Mouse (Mus musculus): ENCODE results near the gene Klf6. TPM values are rescaled to one million over a fixed set of nuclear protein-coding genes. Genes with fewer than 3 reads are reported as not detected.

The Klf6 gene
- polyA plus RNA-seq (2014; fragmentation: Nextera tagmentation; extraction: Ambion mirVana): 22.0 and 23.9 TPM in 2 replicates

- H3K27me3 ChIP-seq (ENCODE audit: control insufficient read depth, insufficient read depth, low read length): no peaks in the 10 kb centered on the region
- 0 out of 2 replicates have a peak, but pooled peaks cover 2% of the 10 kb centered on the region for H3K36me3 ChIP-seq (ENCODE audit: control insufficient read depth, insufficient read depth, low read length)
- DNase-seq (ENCODE audit: low spot score) (peak; percentile 99), ATAC-seq (ENCODE audit: insufficient number of reproducible peaks, low FRiP score, low TSS enrichment, low read depth) (peak; percentile 100)
- peak within 1 kb of the TSS; percentile 61 for H3K4me2 ChIP-seq (ENCODE audit: low read depth, severe bottlenecking)
- peak within 1 kb of the TSS; percentile 48 for H3K4me3 ChIP-seq (ENCODE audit: low read depth, low read length)
- H3K4me1 ChIP-seq (ENCODE audit: control insufficient read depth, insufficient read depth, low read length): no peaks in the 10 kb centered on the region
- 0% methylated on average over 56 of the region's 60 CpGs for WGBS
- no peaks in the 10 kb centered on the region for H3K9me3 ChIP-seq (ENCODE audit: control insufficient read depth, low read length)
- peak within 1 kb of the TSS; percentile 90 for H3K27ac ChIP-seq (replicated peaks; ENCODE audit: low read depth, low read length)
- H3K9ac ChIP-seq (ENCODE audit: low read length): peak within 1 kb of the TSS; percentile 84
Observed at GRCm38 (mm10) chr13:5861157-5862002, at the start of gene Klf6. Gene Klf6 (plus strand): TSS chr13:5861482.

- ATAC-seq (ENCODE audit: insufficient number of reproducible peaks, low FRiP score, low TSS enrichment, low read depth) (no peak), DNase-seq (ENCODE audit: low spot score) (no peak)
- Histone ChIP-seq H3K4me1 (ENCODE audit: control insufficient read depth, insufficient read depth, low read length) (no peaks in the 10 kb centered on the region), H3K9me3 (ENCODE audit: control insufficient read depth, low read length) (no peaks in the 10 kb centered on the region), H3K27me3 (ENCODE audit: control insufficient read depth, insufficient read depth, low read length) (no peaks in the 10 kb centered on the region), H3K4me2 (ENCODE audit: low read depth, severe bottlenecking) (no peak overlapping the region), H3K27ac (replicated peaks; ENCODE audit: low read depth, low read length) (no peak overlapping the region), H3K4me3 (ENCODE audit: low read depth, low read length) (no peak overlapping the region), H3K9ac (ENCODE audit: low read length) (no peak overlapping the region), H3K36me3 (ENCODE audit: control insufficient read depth, insufficient read depth, low read length) (no peaks in the 10 kb centered on the region)
- WGBS: 88% methylated on average over 9 of the region's 9 CpGs
Observed at GRCm38 (mm10) chr13:5813433-5813832, 47.8 kb upstream of the Klf6 start.

DNA sequence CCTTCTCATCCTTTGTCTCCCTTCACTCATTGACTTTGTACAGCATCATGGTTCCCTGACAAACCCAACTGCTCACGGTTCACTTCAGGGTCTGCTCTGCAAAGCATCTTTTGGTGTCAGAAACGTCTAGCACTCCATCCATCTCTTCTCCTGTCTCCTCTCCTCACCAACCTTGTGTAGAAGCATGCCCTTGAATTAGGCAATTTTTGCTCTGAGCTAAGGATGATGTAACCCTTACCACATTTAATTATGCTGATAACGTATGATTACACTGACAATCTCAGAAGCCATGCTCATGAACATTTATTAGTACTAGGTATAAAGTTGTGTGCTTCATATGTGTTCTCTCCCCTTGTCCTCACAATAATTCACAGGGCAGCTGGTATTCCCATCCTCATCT is 44.0 kb upstream of the Klf6 start:
- no peak overlapping the region for H3K9ac ChIP-seq (ENCODE audit: low read length)
- ATAC-seq (ENCODE audit: insufficient number of reproducible peaks, low FRiP score, low TSS enrichment, low read depth) (no peak), DNase-seq (ENCODE audit: low spot score) (no peak)
- WGBS: 75% methylated on average over 3 of the region's 3 CpGs
- H3K4me2 ChIP-seq (ENCODE audit: low read depth, severe bottlenecking): no peak overlapping the region
- H3K27ac ChIP-seq (replicated peaks; ENCODE audit: low read depth, low read length): no peak overlapping the region
- no peaks in the 10 kb centered on the region for H3K9me3 ChIP-seq (ENCODE audit: control insufficient read depth, low read length)
- no peaks in the 10 kb centered on the region for H3K36me3 ChIP-seq (ENCODE audit: control insufficient read depth, insufficient read depth, low read length)
- H3K27me3 ChIP-seq (ENCODE audit: control insufficient read depth, insufficient read depth, low read length): no peaks in the 10 kb centered on the region
- H3K4me1 ChIP-seq (ENCODE audit: control insufficient read depth, insufficient read depth, low read length): no peaks in the 10 kb centered on the region
- no peak overlapping the region for H3K4me3 ChIP-seq (ENCODE audit: low read depth, low read length)

GRCm38 (mm10) chr13:5819173-5819572 is 42.1 kb upstream of the Klf6 start:
- 70% methylated on average over 3 of the region's 3 CpGs for WGBS
- Histone ChIP-seq H3K27ac (replicated peaks; ENCODE audit: low read depth, low read length) (no peak overlapping the region), H3K9ac (ENCODE audit: low read length) (no peak overlapping the region), H3K9me3 (ENCODE audit: control insufficient read depth, low read length) (no peaks in the 10 kb centered on the region), H3K27me3 (ENCODE audit: control insufficient read depth, insufficient read depth, low read length) (no peaks in the 10 kb centered on the region), H3K4me2 (ENCODE audit: low read depth, severe bottlenecking) (no peak overlapping the region), H3K4me1 (ENCODE audit: control insufficient read depth, insufficient read depth, low read length) (no peaks in the 10 kb centered on the region), H3K4me3 (ENCODE audit: low read depth, low read length) (no peak overlapping the region), H3K36me3 (ENCODE audit: control insufficient read depth, insufficient read depth, low read length) (no peaks in the 10 kb centered on the region)
- DNase-seq (ENCODE audit: low spot score): no peak
- no peak for ATAC-seq (ENCODE audit: insufficient number of reproducible peaks, low FRiP score, low TSS enrichment, low read depth)

DNA sequence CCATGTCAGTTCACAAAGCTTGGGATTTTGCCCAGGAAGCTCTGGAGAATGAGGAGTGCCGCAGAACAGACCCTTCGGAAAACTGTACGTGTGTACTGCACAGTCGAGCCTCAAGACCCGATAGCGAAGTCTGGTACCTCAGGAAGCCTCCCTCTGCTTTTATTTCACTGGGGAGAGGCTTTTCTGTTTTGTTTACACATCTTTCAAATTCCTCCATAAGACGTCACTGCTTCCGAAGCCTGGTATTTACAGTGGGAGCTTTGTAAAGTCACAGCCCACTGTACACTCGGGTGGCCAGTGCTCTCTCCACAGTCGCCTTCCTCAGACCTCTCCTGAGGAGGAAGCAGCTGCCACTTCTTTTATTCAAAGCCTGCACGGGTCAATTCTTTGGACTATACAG is 38.7 kb upstream of the Klf6 start:
- H3K36me3 ChIP-seq (ENCODE audit: control insufficient read depth, insufficient read depth, low read length): no peaks in the 10 kb centered on the region
- no peak overlapping the region for H3K4me3 ChIP-seq (ENCODE audit: low read depth, low read length)
- no peak overlapping the region for H3K9ac ChIP-seq (ENCODE audit: low read length)
- 80% methylated on average over 11 of the region's 11 CpGs for WGBS
- H3K4me1 ChIP-seq (ENCODE audit: control insufficient read depth, insufficient read depth, low read length): no peaks in the 10 kb centered on the region
- no peaks in the 10 kb centered on the region for H3K9me3 ChIP-seq (ENCODE audit: control insufficient read depth, low read length)
- no peak for ATAC-seq (ENCODE audit: insufficient number of reproducible peaks, low FRiP score, low TSS enrichment, low read depth)
- no peak overlapping the region for H3K4me2 ChIP-seq (ENCODE audit: low read depth, severe bottlenecking)
- DNase-seq (ENCODE audit: low spot score): no peak
- no peaks in the 10 kb centered on the region for H3K27me3 ChIP-seq (ENCODE audit: control insufficient read depth, insufficient read depth, low read length)
- H3K27ac ChIP-seq (replicated peaks; ENCODE audit: low read depth, low read length): no peak overlapping the region

GRCm38 (mm10) chr13:5823150-5823549 is 38.1 kb upstream of the Klf6 start:
- Histone ChIP-seq H3K27ac (replicated peaks; ENCODE audit: low read depth, low read length) (no peak overlapping the region), H3K4me1 (ENCODE audit: control insufficient read depth, insufficient read depth, low read length) (no peaks in the 10 kb centered on the region), H3K4me3 (ENCODE audit: low read depth, low read length) (no peak overlapping the region), H3K4me2 (ENCODE audit: low read depth, severe bottlenecking) (no peak overlapping the region), H3K9ac (ENCODE audit: low read length) (no peak overlapping the region), H3K27me3 (ENCODE audit: control insufficient read depth, insufficient read depth, low read length) (no peaks in the 10 kb centered on the region), H3K36me3 (ENCODE audit: control insufficient read depth, insufficient read depth, low read length) (no peaks in the 10 kb centered on the region), H3K9me3 (ENCODE audit: control insufficient read depth, low read length) (no peaks in the 10 kb centered on the region)
- 82% methylated on average over 7 of the region's 7 CpGs for WGBS
- ATAC-seq (ENCODE audit: insufficient number of reproducible peaks, low FRiP score, low TSS enrichment, low read depth) (no peak), DNase-seq (ENCODE audit: low spot score) (no peak)

- no peak overlapping the region for H3K4me3 ChIP-seq (ENCODE audit: low read depth, low read length)
- H3K36me3 ChIP-seq (ENCODE audit: control insufficient read depth, insufficient read depth, low read length): no peaks in the 10 kb centered on the region
- DNase-seq (ENCODE audit: low spot score): no peak
- no peak overlapping the region for H3K27ac ChIP-seq (replicated peaks; ENCODE audit: low read depth, low read length)
- H3K9me3 ChIP-seq (ENCODE audit: control insufficient read depth, low read length): no peaks in the 10 kb centered on the region
- no peaks in the 10 kb centered on the region for H3K4me1 ChIP-seq (ENCODE audit: control insufficient read depth, insufficient read depth, low read length)
- no peak overlapping the region for H3K4me2 ChIP-seq (ENCODE audit: low read depth, severe bottlenecking)
- H3K27me3 ChIP-seq (ENCODE audit: control insufficient read depth, insufficient read depth, low read length): no peaks in the 10 kb centered on the region
- ATAC-seq (ENCODE audit: insufficient number of reproducible peaks, low FRiP score, low TSS enrichment, low read depth): no peak
- no peak overlapping the region for H3K9ac ChIP-seq (ENCODE audit: low read length)
- 63% methylated on average over 8 of the region's 8 CpGs for WGBS
Observed at GRCm38 (mm10) chr13:5824189-5824815, 37.0 kb upstream of the Klf6 start.

DNA sequence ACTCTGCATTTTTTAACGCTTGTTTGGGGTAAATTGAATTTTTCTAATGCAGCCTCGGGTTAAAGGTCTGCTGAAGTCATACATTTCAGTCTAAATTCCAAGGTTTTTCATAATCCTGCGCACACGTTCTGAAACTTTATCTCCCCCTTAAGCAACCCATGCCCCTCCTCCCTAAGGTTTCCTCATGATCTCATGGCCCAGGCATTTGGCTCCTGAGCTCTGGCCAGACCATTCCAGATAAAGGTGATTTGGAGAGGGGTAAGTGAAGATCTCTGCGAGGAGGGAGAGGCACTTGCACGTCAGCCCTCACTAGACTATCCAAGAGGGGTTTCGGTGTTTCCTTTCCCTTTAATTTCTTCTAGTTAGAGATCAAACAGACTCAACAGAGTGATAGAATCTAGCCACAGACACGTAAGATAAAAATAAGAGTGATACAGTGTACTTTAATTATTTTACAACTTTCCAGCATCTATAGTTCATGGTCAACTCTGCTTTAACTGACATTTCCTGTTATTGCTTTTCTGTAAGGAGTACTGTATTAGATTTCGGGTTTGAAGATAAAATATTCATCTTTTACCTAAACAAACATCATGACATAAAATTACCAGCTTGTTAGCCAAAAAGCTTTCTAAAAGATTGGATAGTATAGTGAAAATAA is 35.0 kb upstream of the Klf6 start:
- H3K4me3 ChIP-seq (ENCODE audit: low read depth, low read length): no peak overlapping the region
- H3K4me1 ChIP-seq (ENCODE audit: control insufficient read depth, insufficient read depth, low read length): no peaks in the 10 kb centered on the region
- DNase-seq (ENCODE audit: low spot score): no peak
- no peak overlapping the region for H3K4me2 ChIP-seq (ENCODE audit: low read depth, severe bottlenecking)
- peak; percentile 67; the same call in 1 of the 2 replicates for ATAC-seq (ENCODE audit: insufficient number of reproducible peaks, low FRiP score, low TSS enrichment, low read depth)
- H3K9me3 ChIP-seq (ENCODE audit: control insufficient read depth, low read length): no peaks in the 10 kb centered on the region
- H3K27ac ChIP-seq (replicated peaks; ENCODE audit: low read depth, low read length): no peak overlapping the region
- 49% methylated on average over 9 of the region's 9 CpGs for WGBS
- no peaks in the 10 kb centered on the region for H3K36me3 ChIP-seq (ENCODE audit: control insufficient read depth, insufficient read depth, low read length)
- H3K9ac ChIP-seq (ENCODE audit: low read length): no peak overlapping the region
- H3K27me3 ChIP-seq (ENCODE audit: control insufficient read depth, insufficient read depth, low read length): no peaks in the 10 kb centered on the region
